Mouse (Mus musculus) thymus, postnatal 0 days (tissue): Measurements from ENCODE around the gene Neb. TPM values are rescaled to one million over a fixed set of nuclear protein-coding genes. Genes with fewer than 3 reads are reported as not detected.
A peak's percentile ranks its signal among the peaks of the same experiment; 100 is the strongest.

Experiments
- DNase-seq: peaks from one replicate; pipeline ENCODE4 v3.0.0-alpha.2; 2015; ENCODE audit warnings: low spot score
- polyA plus RNA-seq: library from polyadenylated mRNA; unstranded; fragments of >200 nt; fragmentation: Nextera tagmentation; extraction: Ambion mirVana; gene quantifications from 2 replicates; pipeline ENCODE4 v1.2.1, GENCODE M21; 2015

The Neb gene
- polyA plus RNA-seq, result 3.1 and 3.6 TPM in 2 replicates

GRCm38 (mm10) chr2:52378448-52378804, at the start of gene Neb:
TSS of gene Neb (minus strand) at chr2:52378474.
- DNase-seq, result peak; percentile 63

- DNase-seq, result no peak
Observed at GRCm38 (mm10) chr2:52427383-52427782, 49.1 kb upstream of the Neb start.

- DNase-seq, result no peak
Observed at GRCm38 (mm10) chr2:52426041-52426440, 47.8 kb upstream of the Neb start.

GRCm38 (mm10) chr2:52425523-52425795, 47.2 kb upstream of the Neb start:
- no peak for DNase-seq

GRCm38 (mm10) chr2:52424747-52425522, 46.7 kb upstream of the Neb start, which contains the start of gene Arl5a:
TSS of gene Arl5a (minus strand) at chr2:52424901.
- DNase-seq, result peak; percentile 91

GRCm38 (mm10) chr2:52424248-52424728, 46.0 kb upstream of the Neb start:
- no peak for DNase-seq

- DNase-seq, result peak; percentile 8
Observed at GRCm38 (mm10) chr2:52423611-52424247, 45.5 kb upstream of the Neb start.

GRCm38 (mm10) chr2:52422871-52423610, 44.8 kb upstream of the Neb start:
- DNase-seq, result no peak

- DNase-seq, result peak; percentile 4
Observed at GRCm38 (mm10) chr2:52421197-52421596, 42.9 kb upstream of the Neb start.

- no peak for DNase-seq
Observed at GRCm38 (mm10) chr2:52420001-52420710, 41.9 kb upstream of the Neb start.

GRCm38 (mm10) chr2:52419295-52419694, 41.0 kb upstream of the Neb start:
- DNase-seq, result no peak

- no peak for DNase-seq
Observed at GRCm38 (mm10) chr2:52412524-52413037, 34.3 kb upstream of the Neb start.

- DNase-seq, result peak; percentile 49
Observed at GRCm38 (mm10) chr2:52406480-52406879, 28.2 kb upstream of the Neb start.

- no peak for DNase-seq
Observed at GRCm38 (mm10) chr2:52405238-52405637, 27.0 kb upstream of the Neb start.

- DNase-seq, result no peak
Observed at GRCm38 (mm10) chr2:52394529-52394928, 16.3 kb upstream of the Neb start.

GRCm38 (mm10) chr2:52390415-52390975, 12.2 kb upstream of the Neb start:
- DNase-seq, result no peak

- DNase-seq, result no peak
Observed at GRCm38 (mm10) chr2:52389975-52390374, 11.7 kb upstream of the Neb start.

- DNase-seq, result no peak
Observed at GRCm38 (mm10) chr2:52386451-52386850, 8.2 kb upstream of the Neb start.

- no peak for DNase-seq
Observed at GRCm38 (mm10) chr2:52386037-52386436, 7.8 kb upstream of the Neb start.

GRCm38 (mm10) chr2:52378848-52379261, 581 bp upstream of the Neb start:
- DNase-seq, result peak; percentile 87
